Mouse (Mus musculus) ovary, postnatal 36 days (tissue): ENCODE measurements around the gene Atp6v0e.

ENCODE experiments used
- DNase-seq: peaks from one replicate; pipeline ENCODE4 v3.0.0; 2022; ENCODE audit warnings: low spot score, mixed read lengths

The Atp6v0e gene

GRCm38 (mm10) chr17:26640286-26640740 is 22.7 kb upstream of the Atp6v0e start:
- DNase-seq: no peak

DNA sequence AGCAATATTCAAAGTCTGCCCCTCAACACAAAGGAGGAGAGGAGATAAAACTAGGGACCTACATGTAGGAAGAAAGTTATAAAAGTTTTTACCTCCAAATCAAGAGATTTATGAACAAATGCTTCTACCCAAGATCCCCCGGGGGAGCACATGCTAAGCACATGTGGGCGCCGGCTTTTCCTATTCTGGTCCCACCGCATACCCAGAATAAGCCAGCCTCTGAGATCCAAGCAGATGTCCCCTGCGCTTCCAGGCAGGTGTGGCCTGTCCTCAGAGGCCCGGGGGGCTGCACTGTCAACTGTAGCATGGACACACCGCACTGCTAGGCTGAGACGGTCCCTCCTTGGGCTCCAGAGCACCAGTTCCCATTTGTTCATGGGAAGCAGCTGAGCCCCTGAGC is 19.6 kb upstream of the Atp6v0e start:
- no peak for DNase-seq

DNA sequence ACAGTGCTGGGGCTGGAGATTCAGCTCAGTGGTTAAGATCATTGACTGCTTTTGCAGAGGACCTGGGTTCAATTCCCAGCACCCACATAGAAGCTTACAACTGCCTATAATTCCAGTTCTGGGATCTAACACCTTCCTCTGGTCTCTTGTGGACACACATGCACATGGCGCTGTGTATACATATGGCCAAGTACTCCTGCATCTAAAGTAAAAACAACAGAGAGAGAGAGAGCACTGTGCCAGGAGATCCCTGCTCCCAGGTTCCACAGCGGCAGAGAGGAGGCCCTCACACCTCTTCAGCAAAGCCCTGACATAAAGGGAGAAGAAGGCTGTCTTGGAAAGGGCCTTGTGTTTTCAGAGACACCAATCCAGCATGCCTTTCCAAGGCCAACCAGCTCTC is 19.0 kb upstream of the Atp6v0e start:
- no peak for DNase-seq

DNA sequence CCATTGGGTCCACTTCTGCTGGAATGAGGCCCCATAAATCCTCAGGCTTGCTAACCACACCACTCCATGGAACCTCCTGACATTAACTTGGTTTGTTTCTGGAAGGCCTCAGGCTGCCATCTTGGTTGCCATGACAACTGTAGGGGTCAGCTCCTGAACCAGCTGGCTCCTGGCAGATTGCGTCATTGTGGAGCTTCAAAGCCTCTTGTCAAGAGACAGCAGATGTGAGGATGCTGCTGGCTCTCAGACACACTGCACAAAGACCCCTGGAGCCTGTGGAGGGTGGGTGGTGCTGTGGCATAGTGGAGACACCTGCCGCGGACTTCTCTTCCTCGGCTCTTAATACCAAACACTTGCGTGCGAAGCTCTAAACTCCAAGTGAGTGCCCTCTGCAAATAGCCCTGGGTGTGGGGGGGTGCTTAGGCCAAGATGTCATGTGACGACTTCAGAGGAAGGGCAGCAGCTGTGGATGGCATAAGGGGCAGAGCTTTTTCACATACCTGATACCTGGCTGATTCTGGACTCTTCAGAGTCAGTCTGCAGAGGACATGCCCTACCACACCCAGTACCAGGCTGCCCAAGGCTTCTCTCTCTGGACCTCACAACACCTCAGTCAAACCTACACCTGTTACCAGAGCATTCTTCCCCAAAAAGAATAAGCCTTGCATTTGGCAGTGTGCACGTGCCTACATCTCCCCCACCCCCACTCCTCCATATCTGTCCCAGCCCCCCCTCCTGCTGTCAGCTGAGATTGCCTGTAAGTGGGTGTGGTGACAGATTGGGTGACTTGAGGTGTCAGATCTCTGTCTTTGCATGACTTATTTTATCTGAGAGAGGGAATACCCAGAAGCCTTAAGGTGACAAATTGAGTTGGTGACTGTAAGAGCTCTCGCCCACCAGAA is 18.3 kb upstream of the Atp6v0e start:
- no peak for DNase-seq

DNA sequence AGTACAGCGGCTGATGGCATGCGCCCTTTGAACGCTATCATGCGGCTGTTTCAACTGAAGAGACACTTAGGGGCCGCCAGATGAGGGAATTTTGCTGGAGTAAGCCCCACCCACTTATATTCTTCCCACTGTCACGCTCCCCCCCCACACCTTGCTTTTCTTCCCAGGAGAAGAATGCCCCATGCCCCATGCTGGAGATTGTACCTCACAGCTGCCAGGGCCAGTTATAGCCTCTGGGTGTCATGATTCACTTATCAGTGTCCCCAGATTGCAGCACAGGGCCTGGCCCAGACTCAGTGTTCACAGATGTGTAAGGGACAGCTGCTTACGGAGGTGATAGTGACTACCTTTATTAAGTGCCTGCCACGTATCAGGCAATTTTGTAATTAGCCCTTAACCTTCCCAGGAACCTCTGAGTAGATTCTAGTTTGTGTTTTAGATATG is 17.6 kb upstream of the Atp6v0e start:
- no peak for DNase-seq

DNA sequence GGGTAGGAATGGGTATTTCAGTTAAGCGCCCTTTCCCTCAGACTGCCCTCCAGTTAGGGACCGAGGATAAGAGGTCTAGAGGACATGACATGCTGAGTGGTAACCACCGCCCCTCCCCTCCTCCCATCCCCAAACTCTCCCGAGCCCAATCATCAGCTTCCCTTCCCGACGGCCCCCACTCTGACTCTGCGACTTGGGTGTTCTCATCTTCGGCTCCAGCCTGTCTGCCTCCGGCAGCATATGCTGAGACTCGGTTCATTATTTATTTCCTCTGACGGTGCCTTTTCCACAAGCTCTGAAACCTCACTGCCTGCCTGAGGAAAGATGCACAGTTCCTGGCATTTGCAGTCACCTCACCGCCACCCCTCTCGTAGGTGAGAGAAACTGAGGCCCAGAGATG is 15.7 kb upstream of the Atp6v0e start:
- DNase-seq: no peak

- DNase-seq: no peak
These were observed 13.5 kb upstream of the Atp6v0e start for GRCm38 (mm10) chr17:26649565-26649964.

DNA sequence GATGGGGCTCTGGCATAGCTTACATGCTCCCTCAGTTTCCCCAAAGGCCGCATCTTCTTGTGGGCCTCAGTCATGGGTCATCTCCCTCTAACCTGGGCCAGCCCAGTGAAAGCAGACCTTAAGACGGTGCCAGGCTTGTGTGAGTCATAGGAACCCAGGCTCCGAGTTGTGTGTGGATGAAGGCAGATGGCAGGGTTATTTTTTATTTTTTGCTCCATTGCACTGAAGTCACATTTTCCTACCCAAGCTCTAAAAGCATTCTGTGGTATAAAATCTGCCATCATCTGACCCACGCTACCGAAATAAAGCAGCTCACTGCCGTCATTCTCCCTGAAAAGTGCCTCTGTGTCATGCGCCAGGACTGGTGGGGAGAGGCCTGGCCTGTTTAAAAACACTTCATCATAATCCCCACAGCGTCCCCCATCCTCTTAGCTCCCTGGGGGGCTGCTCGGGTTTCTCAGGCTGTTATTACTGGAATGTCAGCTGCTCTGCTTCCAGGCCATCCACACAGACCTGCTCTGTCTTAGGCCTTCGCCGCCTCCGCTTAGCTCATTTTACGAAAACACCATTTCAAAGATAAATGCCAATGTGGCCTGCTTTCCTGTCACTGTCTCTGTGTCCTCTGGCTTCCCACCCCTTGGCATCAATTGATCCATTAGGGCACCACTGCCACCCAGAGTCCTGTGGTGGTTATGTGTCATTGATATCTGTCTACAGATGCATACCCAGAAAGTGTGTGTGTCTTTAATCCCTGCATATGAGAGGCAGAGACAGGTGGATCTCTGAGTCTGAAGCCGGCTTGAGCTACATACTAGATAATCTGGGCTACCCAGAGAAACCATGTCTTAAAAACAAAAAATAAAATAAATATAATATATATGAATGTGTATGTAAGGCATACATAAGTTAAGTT is 12.3 kb upstream of the Atp6v0e start:
- DNase-seq: no peak

DNA sequence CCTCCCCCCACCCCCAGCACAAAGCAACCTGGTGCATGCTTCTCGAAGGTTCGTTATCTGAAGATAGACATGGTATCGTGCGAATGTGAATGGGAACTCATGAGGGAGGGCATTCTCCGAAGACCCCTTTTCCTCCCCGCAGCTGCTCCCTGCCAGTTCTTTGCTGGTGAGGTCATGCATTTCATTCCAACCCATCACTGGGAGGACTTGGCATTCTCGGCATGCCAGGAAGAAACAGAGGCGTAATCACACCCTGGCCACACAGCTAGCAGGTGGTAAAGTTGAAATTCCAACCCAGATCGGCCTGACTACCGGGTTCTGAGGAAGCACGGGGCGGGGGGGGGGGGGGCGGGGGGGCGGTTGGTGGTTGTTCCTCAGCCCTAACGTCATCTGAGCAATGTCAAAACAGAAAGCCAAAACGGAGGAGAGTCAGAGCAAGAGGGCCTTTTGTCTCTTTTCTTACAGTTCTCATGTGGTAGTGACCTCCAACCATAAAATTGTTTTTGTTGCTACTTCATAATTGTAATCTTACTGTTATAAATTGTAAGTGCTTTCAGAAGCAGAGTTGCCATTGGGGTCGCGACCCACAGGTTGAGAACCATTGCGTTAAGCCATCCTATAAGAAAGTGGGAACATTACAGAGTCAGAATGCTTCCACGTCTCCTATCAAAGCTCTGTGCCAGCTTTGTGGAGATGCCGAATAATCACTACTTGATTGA is 4.0 kb upstream of the Atp6v0e start:
- DNase-seq: no peak

- no peak for DNase-seq
These were observed 3.5 kb upstream of the Atp6v0e start for GRCm38 (mm10) chr17:26659573-26659915.

- peak; percentile 80 for DNase-seq
These were observed 2.7 kb upstream of the Atp6v0e start for GRCm38 (mm10) chr17:26660192-26660912.

DNA sequence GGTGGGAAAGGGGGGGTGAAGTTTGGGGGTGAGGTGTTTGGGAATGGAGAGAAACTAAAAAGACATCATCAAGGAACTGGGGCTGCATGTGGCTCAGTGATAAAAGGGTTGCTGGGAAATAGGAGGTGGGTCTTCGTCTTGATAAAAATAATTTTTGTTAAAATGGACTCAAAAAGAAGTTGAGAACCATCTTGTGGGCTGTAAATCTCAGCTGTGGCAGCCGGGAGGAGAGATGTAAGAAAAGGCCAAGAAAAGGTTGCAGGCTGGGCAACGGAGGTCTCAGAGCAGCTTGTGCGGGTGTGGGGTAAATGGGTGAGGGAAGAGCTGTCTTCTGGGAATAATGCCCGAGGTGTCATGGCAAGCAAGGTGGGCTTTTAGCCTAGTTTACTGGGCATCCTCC is 827 bp upstream of the Atp6v0e start:
- no peak for DNase-seq

DNA sequence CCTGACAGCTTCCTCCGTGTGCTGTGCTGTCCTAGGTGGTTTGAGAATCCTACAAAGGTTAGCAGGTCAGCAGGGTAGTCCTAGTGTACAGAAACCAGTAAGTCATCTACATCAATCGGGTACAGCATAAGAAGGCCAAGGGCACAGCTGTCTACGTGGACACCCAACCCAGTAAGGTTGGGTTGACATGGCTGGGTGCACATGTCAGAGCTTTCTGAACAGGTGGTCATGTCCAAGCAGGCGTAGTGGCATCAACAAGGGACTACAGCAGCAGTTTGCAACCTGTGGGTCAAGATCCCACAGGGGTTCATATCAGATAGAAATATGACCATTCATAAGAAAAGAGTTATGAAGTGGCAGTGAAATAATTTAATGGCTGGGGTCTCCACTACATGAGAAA is 2.6 kb downstream of the Atp6v0e start:
- DNase-seq: no peak

GRCm38 (mm10) chr17:26671268-26671667 is 8.2 kb downstream of the Atp6v0e start:
- DNase-seq: no peak

- no peak for DNase-seq
These were observed 12.8 kb downstream of the Atp6v0e start for GRCm38 (mm10) chr17:26675845-26676244.

DNA sequence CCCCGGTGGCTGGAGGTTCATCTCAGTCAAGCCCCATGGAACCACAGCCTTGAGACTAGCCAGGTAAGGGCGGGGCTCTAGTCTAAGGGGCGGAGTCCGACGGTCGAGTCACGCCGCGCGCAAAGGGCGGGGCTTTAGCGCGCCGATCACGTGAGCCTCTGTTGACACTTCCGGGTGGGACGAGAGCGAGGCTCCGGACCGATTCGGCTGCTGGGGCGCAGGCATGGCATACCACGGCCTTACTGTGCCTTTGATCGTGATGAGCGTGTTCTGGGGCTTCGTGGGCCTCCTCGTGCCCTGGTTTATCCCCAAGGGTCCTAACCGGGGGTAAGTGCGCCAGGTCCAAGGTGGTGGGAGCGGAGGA is 13.2 kb downstream of the Atp6v0e start:
- DNase-seq: peak; percentile 87

DNA sequence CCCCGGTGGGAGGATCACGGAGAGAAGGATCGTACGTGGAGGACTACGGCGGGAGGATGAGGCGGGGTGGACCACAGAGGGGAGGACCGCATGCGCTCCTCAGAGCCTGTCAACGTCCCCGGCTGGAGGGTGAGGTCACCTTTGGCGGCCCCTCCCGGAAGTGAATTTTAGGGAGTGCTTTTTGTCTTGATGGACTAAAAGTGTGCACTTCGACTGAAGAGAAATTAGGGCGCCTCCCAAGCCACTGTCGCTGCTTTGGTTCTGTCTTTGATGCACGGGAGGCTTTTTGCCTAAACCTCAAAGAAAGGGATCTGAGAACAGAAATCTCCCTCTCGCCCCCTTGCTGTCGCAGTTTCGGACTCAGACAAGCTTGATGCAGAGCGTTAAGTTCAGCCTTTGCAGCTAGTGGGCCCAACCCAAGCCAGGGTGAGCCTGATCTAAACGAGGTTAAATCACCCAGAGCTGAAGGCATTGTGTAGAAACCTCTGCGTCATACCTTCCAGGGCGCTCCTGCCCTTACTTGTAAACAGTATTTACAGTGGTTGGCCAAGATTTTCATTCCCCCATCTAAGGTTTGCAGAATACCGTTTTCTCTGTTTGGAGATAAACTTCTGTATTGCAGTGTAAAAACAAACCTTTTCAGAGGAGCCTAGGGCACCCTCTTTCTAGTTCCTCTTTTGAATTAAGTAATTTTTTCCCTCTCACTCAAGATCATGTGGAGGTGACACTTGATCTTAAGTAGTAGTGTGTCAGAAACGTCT is 13.8 kb downstream of the Atp6v0e start:
- DNase-seq: peak; percentile 69

- no peak for DNase-seq
These were observed 14.9 kb downstream of the Atp6v0e start for GRCm38 (mm10) chr17:26677711-26678637.

DNA sequence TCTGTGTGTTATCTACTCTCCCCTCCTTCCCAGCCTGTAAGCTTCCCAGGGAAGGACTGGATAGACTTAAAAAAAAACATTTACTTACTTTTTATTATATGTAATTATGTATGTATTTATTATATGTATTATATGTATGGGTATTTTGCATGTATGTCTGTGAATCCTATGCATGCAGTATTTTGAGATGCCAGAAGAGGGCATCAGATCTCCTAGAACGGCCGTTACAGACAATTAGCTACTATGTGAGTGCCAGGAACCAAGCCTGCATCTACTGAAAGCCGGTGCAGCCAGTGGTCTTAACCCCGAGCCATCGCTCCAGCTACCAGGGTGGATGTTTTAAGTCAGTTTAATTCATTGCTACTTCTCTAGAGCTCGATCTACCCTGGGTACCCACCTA is 18.2 kb downstream of the Atp6v0e start:
- DNase-seq: no peak
